Mouse (Mus musculus) cerebral cortex, adult 2 months (tissue): ENCODE measurements around the gene Klf6.

Source experiments
- WGBS: fragments of 180-500 bp; shearing (Covaris S2); methylation state at CpG from one replicate; pipeline ENCODE4 v1.1.7; 2018; 5-methylcytosine and 5-hydroxymethylcytosine counted together

Gene Klf6

DNA sequence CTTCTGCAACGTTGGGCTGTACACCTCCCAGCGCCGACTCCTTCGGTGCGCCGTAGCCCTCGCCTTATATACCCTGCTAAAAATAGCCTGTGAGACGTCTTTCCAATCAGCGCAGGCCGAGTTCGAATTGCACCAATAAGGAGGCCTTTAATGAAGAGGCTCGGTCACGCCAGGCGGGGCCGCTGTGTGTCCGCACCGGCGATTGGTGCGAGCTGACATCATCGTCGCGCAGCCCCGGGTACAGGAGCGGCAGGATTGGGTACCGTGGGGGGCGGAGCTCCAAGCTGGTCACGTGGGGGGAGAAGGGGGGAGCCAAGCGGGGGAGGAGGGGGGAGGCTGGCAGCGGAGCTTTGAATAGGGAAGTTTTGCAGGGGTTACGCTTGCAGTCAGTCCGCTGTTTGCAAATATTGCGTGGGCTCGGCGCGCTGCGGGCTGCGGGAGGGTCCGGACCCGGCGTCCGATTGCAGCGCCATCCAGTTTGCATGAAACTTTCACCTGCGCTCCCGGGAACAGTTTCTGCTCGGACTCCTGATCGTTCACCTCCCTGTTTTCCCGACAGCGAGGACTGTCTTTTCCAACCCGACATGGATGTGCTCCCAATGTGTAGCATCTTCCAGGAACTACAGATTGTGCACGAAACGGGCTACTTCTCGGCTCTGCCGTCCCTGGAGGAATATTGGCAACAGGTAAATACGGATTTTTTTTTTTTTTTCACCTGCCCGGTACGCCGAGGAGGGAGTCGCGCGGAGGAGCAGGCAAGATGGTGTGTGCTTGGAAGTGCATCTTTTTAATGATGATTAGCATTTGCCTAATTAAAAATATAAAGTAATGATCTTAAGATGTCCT is at the start of gene Klf6:
TSS of gene Klf6 (plus strand) at position 326 of the 846 bp plus-strand sequence.
- under 1% methylated on average over 59 of the region's 60 CpGs for WGBS

DNA sequence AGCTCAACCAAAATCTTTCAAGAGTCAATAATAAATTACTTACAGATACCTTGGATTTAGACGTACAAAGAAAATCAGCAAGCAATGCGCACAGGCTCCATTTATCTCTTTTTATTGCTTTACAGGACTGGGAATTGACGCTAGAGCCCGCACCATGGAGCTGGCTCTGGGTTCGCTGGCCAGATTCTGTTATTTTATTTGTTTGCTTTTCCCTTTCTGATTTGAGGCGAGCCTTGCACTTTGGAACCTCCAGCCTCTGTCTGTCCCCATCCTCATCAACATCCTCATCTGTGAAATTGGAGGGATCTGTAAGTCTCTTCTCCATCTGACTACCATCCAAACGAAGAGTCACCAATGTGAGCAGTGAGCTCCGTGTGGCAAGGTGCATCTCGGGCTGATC is 47.8 kb upstream of the Klf6 start:
- 97% methylated on average over 9 of the region's 9 CpGs for WGBS

DNA sequence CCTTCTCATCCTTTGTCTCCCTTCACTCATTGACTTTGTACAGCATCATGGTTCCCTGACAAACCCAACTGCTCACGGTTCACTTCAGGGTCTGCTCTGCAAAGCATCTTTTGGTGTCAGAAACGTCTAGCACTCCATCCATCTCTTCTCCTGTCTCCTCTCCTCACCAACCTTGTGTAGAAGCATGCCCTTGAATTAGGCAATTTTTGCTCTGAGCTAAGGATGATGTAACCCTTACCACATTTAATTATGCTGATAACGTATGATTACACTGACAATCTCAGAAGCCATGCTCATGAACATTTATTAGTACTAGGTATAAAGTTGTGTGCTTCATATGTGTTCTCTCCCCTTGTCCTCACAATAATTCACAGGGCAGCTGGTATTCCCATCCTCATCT is 44.0 kb upstream of the Klf6 start:
- WGBS, result 85% methylated on average over 3 of the region's 3 CpGs

DNA sequence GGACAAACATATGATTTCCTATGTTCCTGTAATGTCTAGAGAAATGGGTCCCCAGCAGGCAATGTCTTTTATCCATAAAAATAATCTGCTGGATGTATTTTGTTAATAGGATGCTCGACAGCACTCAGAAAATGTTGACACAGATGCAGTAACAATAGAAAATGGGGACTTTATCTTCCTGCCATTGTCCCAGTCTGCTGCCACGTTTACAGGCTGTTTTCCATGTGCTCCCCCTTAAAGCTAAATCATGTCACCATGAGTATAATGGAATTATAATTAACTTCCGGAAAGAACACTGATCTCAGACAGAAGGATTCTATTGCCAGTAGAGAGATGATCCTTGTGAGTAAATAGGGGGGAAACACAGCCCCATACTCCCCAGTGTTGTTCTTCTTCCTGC is 42.1 kb upstream of the Klf6 start:
- 46% methylated on average over 3 of the region's 3 CpGs for WGBS

DNA sequence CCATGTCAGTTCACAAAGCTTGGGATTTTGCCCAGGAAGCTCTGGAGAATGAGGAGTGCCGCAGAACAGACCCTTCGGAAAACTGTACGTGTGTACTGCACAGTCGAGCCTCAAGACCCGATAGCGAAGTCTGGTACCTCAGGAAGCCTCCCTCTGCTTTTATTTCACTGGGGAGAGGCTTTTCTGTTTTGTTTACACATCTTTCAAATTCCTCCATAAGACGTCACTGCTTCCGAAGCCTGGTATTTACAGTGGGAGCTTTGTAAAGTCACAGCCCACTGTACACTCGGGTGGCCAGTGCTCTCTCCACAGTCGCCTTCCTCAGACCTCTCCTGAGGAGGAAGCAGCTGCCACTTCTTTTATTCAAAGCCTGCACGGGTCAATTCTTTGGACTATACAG is 38.7 kb upstream of the Klf6 start:
- 64% methylated on average over 11 of the region's 11 CpGs for WGBS

DNA sequence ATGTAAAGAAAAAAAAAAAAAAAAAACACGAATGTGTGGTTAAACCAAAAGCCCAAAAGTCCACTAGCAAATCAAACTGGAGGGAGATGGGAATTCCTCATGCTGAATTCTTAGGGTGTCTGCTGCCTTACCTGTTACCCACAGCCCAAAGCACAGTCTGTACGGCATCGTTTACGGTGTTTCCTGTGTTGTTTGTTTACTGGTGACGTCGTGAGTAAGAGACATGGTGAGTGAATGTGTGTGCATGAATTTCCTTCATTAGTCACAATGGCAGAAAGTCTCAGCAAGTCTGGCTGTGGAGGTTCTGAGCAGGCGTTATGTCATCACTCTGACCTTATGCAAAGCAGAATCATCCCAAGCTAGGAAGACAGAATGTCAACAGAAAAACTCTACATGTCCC is 38.1 kb upstream of the Klf6 start:
- 84% methylated on average over 7 of the region's 7 CpGs for WGBS

DNA sequence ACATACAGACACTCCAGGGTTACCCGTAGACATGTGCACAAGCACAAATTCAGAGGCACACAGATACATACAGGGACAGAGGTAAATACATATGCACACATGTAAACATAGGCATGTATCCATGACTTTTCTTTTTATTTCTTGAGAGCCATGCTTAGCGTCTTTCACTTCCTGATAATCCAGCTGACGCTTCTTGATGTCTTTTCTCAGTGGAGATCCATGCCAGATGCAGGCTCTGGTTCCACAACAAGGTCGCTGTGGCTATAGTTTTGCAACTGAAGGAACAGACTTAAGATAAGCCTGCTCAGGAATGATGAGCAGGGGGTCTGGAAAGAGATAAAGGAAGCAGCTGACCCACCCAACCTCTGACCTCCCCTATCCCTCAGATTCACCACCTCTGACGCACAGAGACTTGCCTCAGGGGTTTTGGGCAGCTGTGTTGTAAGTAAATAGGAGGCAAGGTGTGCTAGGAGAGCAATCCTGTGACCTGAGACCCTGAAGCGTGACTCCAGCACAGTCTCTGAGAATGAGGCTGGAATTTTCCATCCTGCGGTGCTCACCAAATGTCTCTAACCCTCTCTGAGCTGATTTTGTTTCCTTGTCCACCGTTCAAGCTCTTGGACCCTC is 37.0 kb upstream of the Klf6 start:
- 90% methylated on average over 8 of the region's 8 CpGs for WGBS

DNA sequence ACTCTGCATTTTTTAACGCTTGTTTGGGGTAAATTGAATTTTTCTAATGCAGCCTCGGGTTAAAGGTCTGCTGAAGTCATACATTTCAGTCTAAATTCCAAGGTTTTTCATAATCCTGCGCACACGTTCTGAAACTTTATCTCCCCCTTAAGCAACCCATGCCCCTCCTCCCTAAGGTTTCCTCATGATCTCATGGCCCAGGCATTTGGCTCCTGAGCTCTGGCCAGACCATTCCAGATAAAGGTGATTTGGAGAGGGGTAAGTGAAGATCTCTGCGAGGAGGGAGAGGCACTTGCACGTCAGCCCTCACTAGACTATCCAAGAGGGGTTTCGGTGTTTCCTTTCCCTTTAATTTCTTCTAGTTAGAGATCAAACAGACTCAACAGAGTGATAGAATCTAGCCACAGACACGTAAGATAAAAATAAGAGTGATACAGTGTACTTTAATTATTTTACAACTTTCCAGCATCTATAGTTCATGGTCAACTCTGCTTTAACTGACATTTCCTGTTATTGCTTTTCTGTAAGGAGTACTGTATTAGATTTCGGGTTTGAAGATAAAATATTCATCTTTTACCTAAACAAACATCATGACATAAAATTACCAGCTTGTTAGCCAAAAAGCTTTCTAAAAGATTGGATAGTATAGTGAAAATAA is 35.0 kb upstream of the Klf6 start:
- 82% methylated on average over 9 of the region's 9 CpGs for WGBS

DNA sequence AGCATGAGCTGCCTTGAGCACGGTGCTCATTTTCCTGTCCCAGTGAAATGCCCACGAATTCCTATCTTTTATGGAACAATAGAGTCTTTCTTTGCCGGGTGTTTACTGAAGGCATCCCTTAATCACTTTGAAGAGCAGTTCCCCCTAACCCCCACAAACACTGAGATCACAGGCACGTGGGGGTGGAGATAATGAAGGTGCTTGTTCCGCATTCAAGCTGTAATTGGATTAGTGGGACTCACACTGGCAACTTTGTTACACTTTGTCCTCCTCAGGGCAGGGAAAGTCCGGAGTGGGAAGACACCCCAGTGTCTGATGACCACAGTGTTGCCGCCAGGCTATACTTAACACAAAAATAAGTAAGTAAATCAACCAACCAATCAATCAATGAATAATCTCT is 29.3 kb upstream of the Klf6 start:
- 50% methylated on average over 7 of the region's 7 CpGs for WGBS

DNA sequence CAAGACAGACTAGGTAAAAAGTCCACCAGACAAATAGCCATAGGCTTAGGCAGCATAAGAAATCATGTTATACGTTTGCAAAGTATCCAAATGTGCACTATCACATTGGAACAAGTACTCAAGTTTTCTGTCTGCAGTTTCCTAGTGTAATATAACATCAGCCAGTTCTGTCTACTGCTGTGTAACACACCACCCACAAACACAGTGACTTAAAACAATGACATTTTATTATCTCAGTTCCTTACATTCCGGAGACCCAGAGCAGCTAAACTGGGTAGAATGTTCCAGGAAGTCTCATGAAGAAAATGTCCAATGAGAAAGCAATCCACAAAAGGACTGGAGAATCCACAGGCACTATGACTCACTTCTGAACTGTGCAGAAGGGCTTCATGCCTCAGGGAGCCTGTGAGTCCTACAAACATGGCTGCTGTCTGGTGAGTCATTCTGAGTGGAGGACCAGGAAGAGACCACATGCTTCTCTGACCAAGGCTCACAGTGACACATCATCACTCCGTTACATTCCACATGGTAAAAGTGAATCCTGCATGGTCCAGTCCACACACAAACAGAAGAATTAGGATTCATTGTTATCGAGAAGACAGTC is 24.0 kb upstream of the Klf6 start:
- 70% methylated on average over 4 of the region's 4 CpGs for WGBS

DNA sequence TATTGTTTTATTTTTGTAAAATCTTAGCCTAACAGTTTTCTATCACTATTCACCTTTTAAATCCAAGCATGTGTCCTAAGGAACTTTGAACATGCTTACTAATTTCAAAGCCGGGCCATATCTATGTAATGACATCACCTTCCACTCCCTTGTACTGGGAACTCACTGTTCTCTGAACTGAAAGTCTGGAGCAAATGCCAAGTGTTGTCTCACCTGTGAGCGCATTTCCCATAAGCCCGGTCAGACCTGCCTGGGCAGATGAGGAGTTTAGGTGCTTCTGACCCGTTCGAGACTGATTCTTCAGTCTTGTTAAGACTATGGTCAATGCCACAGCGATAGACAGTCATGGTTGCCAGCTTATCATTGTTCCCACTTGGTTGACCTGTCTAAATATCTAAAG is 19.9 kb upstream of the Klf6 start:
- 95% methylated on average over 6 of the region's 6 CpGs for WGBS

DNA sequence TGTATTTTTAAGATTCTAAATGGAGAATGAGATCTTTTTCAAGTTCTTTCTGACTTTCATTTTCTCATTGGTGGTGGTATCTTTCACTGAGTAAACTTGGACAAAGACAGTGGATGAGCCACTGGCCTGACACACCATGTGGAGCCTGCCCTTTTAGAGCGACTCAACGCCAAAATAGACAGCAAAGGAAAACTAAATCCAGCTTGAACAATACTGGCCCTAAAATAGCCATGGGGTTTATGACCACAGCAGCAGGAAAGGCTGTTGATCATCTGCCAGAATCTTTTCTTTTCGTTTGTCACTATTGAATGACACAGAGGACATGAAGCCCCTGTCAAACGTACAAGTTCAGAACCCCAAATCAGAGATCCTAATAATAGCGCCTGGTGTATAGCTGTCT is 18.4 kb upstream of the Klf6 start:
- WGBS, result 67% methylated on average over 5 of the region's 5 CpGs

DNA sequence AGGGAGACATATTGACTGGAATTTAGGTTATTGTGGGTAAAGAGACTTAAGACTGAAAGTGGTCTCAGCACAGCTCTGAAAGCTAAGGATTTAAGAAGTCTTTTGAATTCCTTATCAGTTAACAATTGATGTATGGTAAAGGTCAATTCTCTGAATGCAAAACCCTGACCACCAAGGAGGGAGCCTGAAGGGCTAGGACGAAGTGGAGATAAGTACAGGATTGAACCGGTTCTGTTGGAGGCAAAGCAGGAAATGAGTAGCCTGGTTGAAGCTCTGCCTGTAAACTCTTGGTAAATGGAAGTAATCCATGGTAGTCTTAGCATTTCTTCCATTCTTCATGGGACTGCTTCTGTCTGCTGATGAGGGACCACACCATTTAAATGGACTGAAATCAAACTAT is 17.5 kb upstream of the Klf6 start:
- WGBS, result 77% methylated on average over 2 of the region's 2 CpGs

DNA sequence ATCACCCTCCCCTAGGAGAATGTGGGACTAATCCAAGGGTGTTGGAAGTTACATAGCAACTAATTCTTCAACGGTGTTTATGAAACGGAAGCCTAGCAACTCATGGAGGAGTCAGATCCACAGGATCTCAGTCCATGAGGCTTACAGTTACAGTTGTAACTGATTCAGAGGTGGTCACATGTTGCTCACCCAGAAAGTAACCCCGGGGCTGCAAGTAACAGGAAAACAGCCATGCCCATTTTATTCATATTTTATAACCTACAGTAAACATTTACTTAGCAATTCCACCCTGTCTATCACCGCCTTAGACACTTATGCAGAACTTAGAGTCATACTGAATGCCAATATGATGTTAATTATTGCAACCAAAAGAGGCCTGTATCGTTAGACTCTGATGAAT is 16.9 kb upstream of the Klf6 start:
- WGBS, result 77% methylated on average over 5 of the region's 5 CpGs

DNA sequence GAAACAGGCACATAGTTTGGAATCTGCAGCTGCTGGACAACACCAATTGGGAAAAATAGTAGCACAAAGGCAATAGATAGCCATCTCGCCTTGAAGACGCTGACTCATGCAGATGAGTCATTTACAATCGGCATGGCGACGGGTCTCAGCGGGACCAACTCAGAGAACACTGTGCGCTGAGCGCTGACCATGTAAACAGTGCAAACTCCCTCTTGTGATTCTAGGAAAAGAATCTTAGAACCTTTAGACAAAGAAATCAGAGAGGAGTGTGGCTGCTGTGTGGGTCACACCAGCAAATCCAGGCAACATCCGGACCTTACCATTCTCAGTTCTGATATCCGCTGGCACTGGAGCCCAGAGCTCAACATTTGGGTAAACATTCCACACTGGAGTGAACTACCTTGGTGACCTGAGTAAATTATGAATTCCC is 16.1 kb upstream of the Klf6 start:
- WGBS, result 52% methylated on average over 10 of the region's 10 CpGs

DNA sequence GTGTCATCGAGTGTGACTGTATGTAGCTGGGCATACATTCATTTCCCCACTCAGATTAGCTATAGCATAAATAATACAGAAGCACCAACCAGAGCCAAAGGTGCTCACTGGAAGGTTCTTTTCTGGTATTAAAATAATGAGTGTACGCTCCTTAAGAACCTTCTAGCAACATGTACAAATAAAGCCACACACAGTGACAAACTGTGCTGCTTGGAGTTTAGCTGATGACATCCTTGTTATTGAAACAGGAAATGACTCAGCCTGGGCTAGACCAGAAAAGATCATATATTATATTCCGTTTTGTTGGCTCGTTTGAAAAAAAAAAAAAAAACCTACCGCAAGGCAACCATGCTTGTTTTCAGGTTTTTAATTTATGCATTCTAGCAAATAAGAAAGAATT is 15.7 kb upstream of the Klf6 start:
- 62% methylated on average over 5 of the region's 5 CpGs for WGBS

DNA sequence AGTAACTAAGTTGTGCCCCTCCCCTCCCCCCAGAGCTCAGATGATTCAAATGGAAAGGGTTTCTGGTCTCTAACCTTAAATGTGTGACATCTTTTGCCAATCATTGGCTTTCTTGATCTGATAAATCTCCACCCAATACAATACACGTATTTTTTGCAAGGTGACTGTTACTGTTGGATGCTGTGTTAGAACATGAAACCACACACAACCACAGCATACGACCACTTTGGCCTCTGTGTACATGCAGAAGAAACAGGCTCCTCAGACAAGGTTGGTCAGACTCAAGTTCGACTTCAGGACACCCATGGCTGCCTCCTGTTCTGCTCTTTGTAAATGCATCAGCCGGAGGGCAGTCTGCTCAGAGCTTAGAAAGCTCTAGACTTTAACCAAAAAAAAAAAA is 14.4 kb upstream of the Klf6 start:
- WGBS, result 80% methylated on average over 4 of the region's 4 CpGs

DNA sequence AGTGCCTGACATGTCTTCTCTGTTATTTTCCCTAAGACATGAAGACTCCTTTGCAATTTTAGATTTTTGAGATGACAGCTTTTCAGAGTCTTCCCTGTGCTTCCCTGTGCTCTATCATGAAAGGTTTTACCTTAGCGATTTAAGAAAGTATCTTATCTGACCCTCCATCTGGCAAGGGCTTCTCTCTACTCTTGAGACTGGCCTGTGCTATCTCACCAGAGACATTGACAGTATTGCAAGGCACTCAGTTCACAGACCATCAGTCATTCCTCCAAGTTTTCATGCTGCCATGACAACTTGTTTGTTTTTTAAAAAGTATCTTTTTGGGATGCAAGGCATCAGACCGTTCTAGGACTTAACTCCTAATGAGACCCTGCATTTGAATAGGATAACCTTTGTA is 13.5 kb upstream of the Klf6 start:
- WGBS, result 63% methylated on average over 2 of the region's 2 CpGs

DNA sequence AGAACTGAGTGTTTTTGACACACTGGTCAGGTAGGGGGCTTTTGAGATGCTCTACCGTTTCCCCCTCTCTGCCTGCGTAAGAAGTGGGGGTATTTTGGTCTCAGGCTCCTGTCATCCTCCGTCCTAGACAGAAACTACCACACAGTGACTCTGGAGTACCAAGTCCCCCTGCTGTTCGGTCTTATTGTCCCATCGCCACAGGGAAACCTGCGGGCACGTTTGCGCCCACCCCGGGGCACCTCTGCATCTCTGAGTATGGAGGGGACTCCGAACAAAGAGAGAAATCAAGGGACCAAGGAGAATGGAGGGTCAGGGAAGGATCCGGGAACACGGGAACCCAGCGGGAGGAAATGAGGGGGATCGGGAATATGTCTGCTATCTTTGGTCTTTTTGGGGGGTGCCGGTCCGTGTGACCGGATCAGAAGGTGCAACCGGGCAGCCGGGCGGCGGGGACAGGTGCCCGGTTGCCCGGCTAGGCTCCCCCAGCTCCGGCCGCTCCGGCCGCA is 578 bp upstream of the Klf6 start:
- under 1% methylated on average over 27 of the region's 27 CpGs for WGBS

DNA sequence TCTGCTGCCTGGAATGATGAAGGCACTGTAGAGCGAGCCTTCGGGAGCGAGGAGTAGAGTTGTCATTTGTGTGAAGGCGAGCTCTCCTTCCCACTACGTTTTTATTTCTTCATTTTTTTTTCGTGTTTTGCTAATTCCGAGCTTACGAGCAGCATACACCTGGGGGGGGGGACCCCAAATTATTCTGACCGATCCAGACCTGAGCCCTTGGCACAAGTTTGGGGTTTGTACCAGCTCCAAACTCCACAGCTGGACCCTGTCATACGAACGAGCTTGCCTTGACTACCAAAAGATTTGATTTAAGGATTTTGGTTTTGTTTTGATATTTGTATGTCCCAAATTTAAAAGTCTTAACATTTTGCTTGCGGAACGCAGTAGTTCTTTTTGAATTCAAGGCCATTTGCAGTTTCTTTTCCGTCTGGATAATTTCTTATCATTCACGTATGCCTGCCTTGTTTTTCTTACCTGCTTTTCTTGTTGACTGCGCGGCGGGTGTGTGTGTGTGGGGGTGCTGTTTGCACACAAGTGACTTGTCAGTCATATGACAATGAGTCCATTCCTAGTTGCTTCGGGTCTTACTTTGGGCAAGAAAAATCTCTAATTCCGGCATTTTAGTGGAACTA is 832 bp downstream of the Klf6 start:
- under 1% methylated on average over 20 of the region's 20 CpGs for WGBS

DNA sequence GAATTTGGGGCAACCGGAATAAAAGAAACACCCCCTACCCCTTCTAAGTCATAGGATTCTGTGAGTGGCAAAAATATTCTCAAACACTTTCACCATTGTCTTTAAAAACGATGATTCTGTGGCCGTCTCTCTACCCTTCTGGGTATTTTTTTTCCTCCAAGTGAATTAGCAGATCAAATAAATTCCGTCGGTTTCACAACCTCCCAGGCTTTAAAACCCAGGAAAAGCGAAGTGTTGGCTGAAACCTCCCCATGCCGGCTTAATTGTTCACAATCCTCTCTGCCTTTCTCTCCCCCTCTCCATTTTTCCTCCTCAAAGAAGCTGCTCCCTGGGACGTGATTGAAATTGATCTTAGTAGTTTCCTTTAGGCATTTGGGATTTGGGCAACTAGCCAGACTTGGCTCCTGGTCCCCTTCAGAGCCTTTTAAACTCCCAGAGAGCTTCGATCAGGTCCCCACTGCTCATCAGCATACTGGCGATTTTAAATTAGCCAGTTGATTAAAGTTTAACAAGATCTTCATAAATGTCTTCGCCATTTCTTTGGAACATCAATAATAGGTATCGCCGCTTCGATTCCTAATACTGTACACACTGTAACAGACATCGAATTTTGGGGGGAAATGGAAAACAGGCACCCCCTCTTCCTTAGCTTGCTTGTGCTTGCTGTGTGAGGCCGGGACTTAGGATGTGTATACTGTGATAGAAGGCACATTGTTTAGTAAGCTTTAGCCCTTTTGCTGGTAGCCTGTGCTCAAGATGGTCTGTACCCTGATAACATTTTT is 1.5 kb downstream of the Klf6 start:
- WGBS, result under 1% methylated on average over 16 of the region's 16 CpGs
